Comparison of ENCODE assay signal across 20 mouse cellular contexts in the genomic region with DNA sequence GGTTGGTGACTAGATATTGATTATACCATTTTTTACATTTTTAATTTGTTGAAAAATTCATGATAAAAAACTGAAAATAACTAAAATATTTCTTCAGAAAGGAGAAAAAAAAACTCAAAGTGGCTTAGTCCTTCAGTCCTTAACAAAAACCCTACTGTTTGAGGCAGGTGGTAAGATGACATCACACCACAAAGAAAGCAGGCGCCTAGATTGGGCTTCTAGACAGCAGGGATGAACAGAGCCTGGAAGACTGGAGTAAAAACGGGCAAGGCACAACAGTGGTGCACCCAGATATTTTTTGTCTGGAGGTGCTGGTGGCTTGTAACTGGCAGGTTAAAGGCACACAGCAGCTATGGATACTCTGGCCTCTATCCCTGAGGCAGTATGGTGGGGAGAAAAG.
A peak's percentile ranks its signal among the peaks of the same experiment; 100 is the strongest.
DNase-seq lines count a peak whose midpoint lies in the region; ATAC-seq and TF ChIP-seq lines count a peak whose summit lies in the region.
"Had no signal": no experiment of that assay in that cellular context is flagged by ENCODE, and none has a peak within 500 bp of the region (broad histone marks: within the 10 kb centered on the region; RNA-seq: fewer than 3 reads in every experiment).

No protein-coding gene starts in this region.

- H3K27me3 ChIP-seq in forebrain, embryonic 15.5 days: no peaks in the 10 kb centered on the region
- no peaks in the 10 kb centered on the region for H3K27me3 ChIP-seq in forebrain, embryonic 14.5 days (replicated peaks; ENCODE audit: control insufficient read depth, insufficient read depth, low read length)
- H3K27me3 ChIP-seq: CH12.LX; embryonic facial prominence, embryonic 12.5 days; heart, embryonic 13.5 days; hindbrain, embryonic 15.5 days had no signal

- no peak overlapping the region for H3K4me3 ChIP-seq in forebrain, embryonic 15.5 days
- H3K4me3 ChIP-seq in forebrain, embryonic 14.5 days (ENCODE audit: low read depth, low read length): no peak overlapping the region
- no peak overlapping the region for H3K4me3 ChIP-seq in layer of hippocampus, adult 2 months
- H3K4me3 ChIP-seq: embryonic facial prominence, embryonic 12.5 days; heart, embryonic 13.5 days; hindbrain, embryonic 15.5 days had no signal

- H3K9ac ChIP-seq in forebrain, embryonic 15.5 days (replicated peaks): no peak overlapping the region
- no peak overlapping the region for H3K9ac ChIP-seq in forebrain, embryonic 14.5 days (ENCODE audit: low read length)
- H3K9ac ChIP-seq: embryonic facial prominence, embryonic 12.5 days; forebrain, postnatal 0 days; heart, embryonic 13.5 days; hindbrain, embryonic 15.5 days had no signal

- no peaks in the 10 kb centered on the region for H3K9me3 ChIP-seq in forebrain, embryonic 15.5 days
- H3K9me3 ChIP-seq in forebrain, embryonic 14.5 days (replicated peaks; ENCODE audit: control insufficient read depth, low read length): no peaks in the 10 kb centered on the region
- H3K9me3 ChIP-seq: embryonic facial prominence, embryonic 12.5 days; heart, embryonic 13.5 days; hindbrain, embryonic 15.5 days had no signal

- H3K4me2 ChIP-seq in forebrain, embryonic 15.5 days (replicated peaks): no peak overlapping the region
- no peak overlapping the region for H3K4me2 ChIP-seq in forebrain, embryonic 14.5 days (ENCODE audit: low read length)
- H3K4me2 ChIP-seq: embryonic facial prominence, embryonic 12.5 days; heart, embryonic 13.5 days; hindbrain, embryonic 15.5 days had no signal

- TF ChIP-seq CTCF in layer of hippocampus, adult 2 months (conservative IDR thresholded peaks at IDR 0.05): no peak

- WGBS in forebrain, embryonic 15.5 days: 45% methylated on average over 2 of the region's 2 CpGs
- WGBS in forebrain, embryonic 14.5 days: 49% methylated on average over 2 of the region's 2 CpGs

- no peak; the same call in 1 of the 2 replicates for ATAC-seq in forebrain, embryonic 15.5 days (replicated peaks)
- no peak for ATAC-seq in forebrain, embryonic 14.5 days
- ATAC-seq: forebrain, postnatal 0 days; inflammation-experienced regulatory T-cells, adult 6 months; intestine, postnatal 0 days had no signal

- DNase-seq in forebrain, embryonic 14.5 days (ENCODE audit: low spot score): no peak
- no peak for DNase-seq in layer of hippocampus, adult 2 months (ENCODE audit: low spot score in 2 of 2)
- no peak for DNase-seq in layer of hippocampus, postnatal 36 days
- DNase-seq in retina, postnatal 1 day: peak; percentile 41
- DNase-seq in retina, embryonic 14.5 days (ENCODE audit: low spot score): no peak
- no peak for DNase-seq in thymus, postnatal 10 days (ENCODE audit: low spot score in 2 of 2)
- DNase-seq: adrenal gland, adult 2 months; adrenal gland, postnatal 25 days; cerebellum, adult 11 months; cerebellum, postnatal 14 days; forebrain, postnatal 0 days; gastrocnemius, postnatal 14 days; heart, postnatal 4 days had no signal

- H3K4me1 ChIP-seq in forebrain, embryonic 15.5 days: peaks cover 4% of the 10 kb centered on the region
- H3K4me1 ChIP-seq in forebrain, embryonic 14.5 days (ENCODE audit: control insufficient read depth, insufficient read depth, low read length): peaks cover 8% of the 10 kb centered on the region; the same call in 1 of the 2 replicates
- H3K4me1 ChIP-seq: embryonic facial prominence, embryonic 12.5 days had no signal

- H3K36me3 ChIP-seq in forebrain, embryonic 15.5 days: no peaks in the 10 kb centered on the region
- no peaks in the 10 kb centered on the region for H3K36me3 ChIP-seq in forebrain, embryonic 14.5 days (ENCODE audit: control insufficient read depth, insufficient read depth, low read length)
- H3K36me3 ChIP-seq: embryonic facial prominence, embryonic 12.5 days; heart, embryonic 13.5 days; hindbrain, embryonic 15.5 days had no signal

- H3K27ac ChIP-seq in forebrain, embryonic 15.5 days (replicated peaks): 0 out of 2 replicates have a peak overlapping the region, but pooled peaks have one; percentile 6
- no peak overlapping the region for H3K27ac ChIP-seq in forebrain, embryonic 14.5 days (ENCODE audit: low read depth, low read length)
- peak overlapping the region; percentile 77 for H3K27ac ChIP-seq in layer of hippocampus, adult 2 months
- H3K27ac ChIP-seq: embryonic facial prominence, embryonic 12.5 days; heart, embryonic 13.5 days; hindbrain, embryonic 15.5 days had no signal
